Mouse (Mus musculus) hindbrain, embryonic 11.5 days (tissue): ENCODE results near the gene Dmgdh. TPM values are rescaled to one million over a fixed set of nuclear protein-coding genes. Genes with fewer than 3 reads are reported as not detected.

Experiments
- ATAC-seq: fragments of 200-750 bp; cut with Nextera tagmentation; 2 replicates; pipeline ENCODE4 v1.8.0; 2017; ENCODE audit warnings: mild to moderate bottlenecking, moderate TSS enrichment, moderate library complexity; ENCODE audit not compliant: low FRiP score
- DNase-seq: peaks from one replicate; pipeline ENCODE4 v3.0.0-alpha.2; 2015; ENCODE audit warnings: low spot score
- H3K27ac ChIP-seq: fragments of 300-500 bp; sonication (generic); 2 replicates; pipeline ENCODE4 v1.5.1; 2014; ENCODE audit warnings: mild to moderate bottlenecking, low read depth, low read length
- H3K27me3 ChIP-seq: fragments of 300-500 bp; sonication (generic); 2 replicates; pipeline ENCODE4 v1.6.1; 2014; ENCODE audit warnings: mild to moderate bottlenecking, low read length, moderate library complexity, mixed read lengths; ENCODE audit not compliant: control insufficient read depth, insufficient read depth
- H3K36me3 ChIP-seq: fragments of 300-500 bp; sonication (generic); 2 replicates; pipeline ENCODE4 v1.6.1; 2014; ENCODE audit warnings: mild to moderate bottlenecking, low read length, moderate library complexity, mixed read lengths; ENCODE audit not compliant: control insufficient read depth, insufficient read depth
- H3K4me1 ChIP-seq: fragments of 300-500 bp; sonication (generic); replicated peaks from 2 replicates; pipeline ENCODE4 v1.6.1; 2014; ENCODE audit warnings: low read length, mixed read lengths; ENCODE audit not compliant: control insufficient read depth, insufficient read depth
- H3K4me2 ChIP-seq: fragments of 300-500 bp; sonication (generic); replicated peaks from 2 replicates; pipeline ENCODE4 v1.6.1; 2014; ENCODE audit warnings: mild to moderate bottlenecking, low read depth, low read length
- H3K4me3 ChIP-seq: fragments of 300-500 bp; sonication (generic); 2 replicates; pipeline ENCODE4 v1.5.1; 2014; ENCODE audit warnings: low read depth, low read length
- H3K9ac ChIP-seq: fragments of 300-500 bp; sonication (generic); 2 replicates; pipeline ENCODE4 v1.6.1; 2014; ENCODE audit warnings: low read depth, low read length
- H3K9me3 ChIP-seq: fragments of 300-500 bp; sonication (generic); 2 replicates; pipeline ENCODE4 v1.6.1; 2016; ENCODE audit warnings: low read length; ENCODE audit not compliant: control insufficient read depth
- WGBS: fragments of 180-500 bp; shearing (Covaris S2); extraction: QIAGEN DNeasy Blood & Tissue Kit; methylation state at CpG from one replicate; pipeline ENCODE4 v1.1.7; 2014; 5-methylcytosine and 5-hydroxymethylcytosine counted together
- polyA plus RNA-seq: library from polyadenylated mRNA; unstranded; fragments of >200 nt; fragmentation: Nextera tagmentation; extraction: Ambion mirVana; gene quantifications from 2 replicates; pipeline ENCODE4 v1.2.1, GENCODE M21; 2014

Dmgdh gene
- polyA plus RNA-seq, 1 experiment from 2014 or later: 0.17 TPM

DNA sequence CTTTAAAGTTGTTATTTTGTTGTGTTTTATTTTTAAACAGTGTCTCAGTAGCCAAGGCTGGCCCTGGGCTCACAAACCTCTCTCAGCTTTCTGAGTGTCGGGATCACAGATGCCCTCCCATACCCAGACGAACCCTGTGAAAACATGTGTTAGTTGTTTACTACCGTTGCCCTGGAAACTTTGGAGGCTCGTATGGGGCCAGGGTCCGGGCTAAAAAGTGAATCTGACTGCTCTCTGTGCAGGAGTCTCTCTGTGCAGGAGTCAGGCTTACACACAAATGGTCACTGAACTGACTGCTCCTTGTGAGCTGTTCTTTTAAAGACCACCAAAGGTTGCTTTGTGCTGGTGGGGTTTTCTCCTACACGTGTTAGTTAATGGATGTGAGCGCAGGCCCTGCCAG is 42.9 kb downstream of the Dmgdh start:
- no peaks in the 10 kb centered on the region for H3K9me3 ChIP-seq
- H3K27ac ChIP-seq: no peak overlapping the region
- 50% methylated on average over 7 of the region's 7 CpGs for WGBS
- DNase-seq (peak; percentile 13), ATAC-seq (no peak)
- H3K9ac ChIP-seq: no peak overlapping the region
- H3K4me1 ChIP-seq: no peaks in the 10 kb centered on the region
- no peak overlapping the region for H3K4me2 ChIP-seq
- no peak overlapping the region for H3K4me3 ChIP-seq
- no peaks in the 10 kb centered on the region for H3K36me3 ChIP-seq
- H3K27me3 ChIP-seq: no peaks in the 10 kb centered on the region

DNA sequence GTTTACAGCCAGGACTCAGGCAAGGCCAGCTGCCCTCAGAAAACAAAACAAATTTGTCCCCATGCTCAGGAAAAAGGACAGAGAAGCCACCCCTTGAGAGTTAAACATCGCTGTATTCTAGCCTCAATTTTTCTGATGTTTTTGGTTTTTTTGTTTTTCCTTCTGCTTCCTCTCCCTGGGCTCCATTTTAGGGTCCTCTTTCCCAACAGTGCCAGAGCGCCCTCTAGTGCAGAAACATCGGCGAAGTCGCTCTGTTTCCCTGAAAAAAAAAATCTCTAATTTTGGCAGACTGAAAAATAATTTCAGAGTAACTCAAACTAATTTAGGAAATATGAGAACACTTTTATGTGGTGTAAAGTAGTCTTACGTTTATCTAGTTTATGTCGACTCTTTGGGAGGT is 44.7 kb downstream of the Dmgdh start:
- Histone ChIP-seq H3K36me3 (no peaks in the 10 kb centered on the region), H3K9me3 (no peaks in the 10 kb centered on the region), H3K9ac (no peak overlapping the region), H3K4me1 (no peaks in the 10 kb centered on the region), H3K4me2 (no peak overlapping the region), H3K4me3 (no peak overlapping the region), H3K27me3 (no peaks in the 10 kb centered on the region), H3K27ac (no peak overlapping the region)
- ATAC-seq (no peak), DNase-seq (peak; percentile 86)
- 6% methylated on average over 7 of the region's 7 CpGs for WGBS

DNA sequence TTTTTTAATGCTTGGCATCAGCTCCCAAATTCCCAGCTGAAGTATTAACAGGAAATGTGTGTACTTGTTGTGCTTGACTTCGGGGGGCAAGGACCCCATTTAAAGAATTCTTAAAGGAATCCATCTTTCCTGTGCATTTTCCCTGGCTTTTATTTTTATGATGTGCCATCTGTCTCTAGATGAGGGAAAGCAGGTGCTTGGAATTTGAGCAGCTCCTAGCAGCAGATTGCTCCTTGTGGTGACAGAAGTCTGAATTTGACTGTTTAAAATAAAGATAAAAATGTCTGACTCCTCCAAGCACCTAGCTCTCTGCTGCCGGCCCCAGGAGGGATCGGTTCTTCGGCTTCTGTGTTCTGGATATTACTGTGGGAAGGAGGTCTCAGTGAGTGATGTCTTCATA is 47.7 kb downstream of the Dmgdh start:
- ATAC-seq (no peak), DNase-seq (no peak)
- H3K36me3 ChIP-seq: no peaks in the 10 kb centered on the region
- H3K4me3 ChIP-seq: no peak overlapping the region
- no peak overlapping the region for H3K9ac ChIP-seq
- WGBS: 82% methylated on average over 4 of the region's 4 CpGs
- no peaks in the 10 kb centered on the region for H3K9me3 ChIP-seq
- H3K27ac ChIP-seq: no peak overlapping the region
- H3K4me1 ChIP-seq: no peaks in the 10 kb centered on the region
- H3K4me2 ChIP-seq: no peak overlapping the region
- H3K27me3 ChIP-seq: no peaks in the 10 kb centered on the region

DNA sequence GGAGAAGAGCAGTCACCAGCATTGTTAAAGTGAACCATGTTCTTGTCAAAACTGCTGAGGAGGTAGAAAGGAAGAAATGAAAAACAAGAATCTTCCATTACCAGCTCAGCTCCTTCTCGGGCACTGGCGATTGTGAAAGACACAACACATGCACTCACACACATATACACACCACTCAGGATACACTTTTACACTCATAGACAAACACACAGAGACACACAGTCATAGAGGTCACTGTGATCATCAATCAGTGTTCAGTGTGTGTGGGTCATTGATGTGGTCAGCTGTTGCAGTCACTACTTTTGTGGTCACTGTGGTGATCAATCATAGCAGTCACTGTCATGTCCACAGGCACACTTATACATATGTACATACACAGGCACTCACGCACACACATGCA is 49.2 kb downstream of the Dmgdh start:
- Histone ChIP-seq H3K27me3 (no peaks in the 10 kb centered on the region), H3K4me3 (no peak overlapping the region), H3K9ac (no peak overlapping the region), H3K4me1 (no peaks in the 10 kb centered on the region), H3K36me3 (no peaks in the 10 kb centered on the region), H3K9me3 (no peaks in the 10 kb centered on the region), H3K4me2 (no peak overlapping the region), H3K27ac (no peak overlapping the region)
- DNase-seq (no peak), ATAC-seq (no peak)
- 88% methylated on average over 3 of the region's 3 CpGs for WGBS

DNA sequence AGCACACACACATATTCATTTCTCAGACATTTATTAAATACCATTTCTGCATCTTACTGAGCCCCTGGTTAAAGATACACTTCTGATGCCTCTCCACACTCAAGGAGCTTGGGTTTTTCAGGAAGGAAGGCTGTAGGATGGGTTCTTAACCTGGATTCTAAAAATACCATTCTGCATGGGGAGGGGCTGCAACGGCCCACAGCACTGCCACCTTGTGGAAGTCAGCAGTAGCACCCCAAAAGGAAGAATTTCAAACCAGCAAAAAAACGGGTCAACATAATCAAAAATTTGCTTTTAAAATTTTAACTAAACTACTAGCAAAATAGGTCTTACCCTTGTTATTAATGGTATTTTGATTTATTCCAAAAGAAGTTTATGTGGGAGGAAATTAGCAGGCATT is 50.0 kb downstream of the Dmgdh start:
- Histone ChIP-seq H3K36me3 (no peaks in the 10 kb centered on the region), H3K27me3 (no peaks in the 10 kb centered on the region), H3K9me3 (no peaks in the 10 kb centered on the region), H3K4me1 (no peaks in the 10 kb centered on the region), H3K4me2 (no peak overlapping the region), H3K27ac (no peak overlapping the region), H3K9ac (no peak overlapping the region), H3K4me3 (no peak overlapping the region)
- ATAC-seq (no peak), DNase-seq (peak; percentile 35)
- 30% methylated on average over 2 of the region's 2 CpGs for WGBS

DNA sequence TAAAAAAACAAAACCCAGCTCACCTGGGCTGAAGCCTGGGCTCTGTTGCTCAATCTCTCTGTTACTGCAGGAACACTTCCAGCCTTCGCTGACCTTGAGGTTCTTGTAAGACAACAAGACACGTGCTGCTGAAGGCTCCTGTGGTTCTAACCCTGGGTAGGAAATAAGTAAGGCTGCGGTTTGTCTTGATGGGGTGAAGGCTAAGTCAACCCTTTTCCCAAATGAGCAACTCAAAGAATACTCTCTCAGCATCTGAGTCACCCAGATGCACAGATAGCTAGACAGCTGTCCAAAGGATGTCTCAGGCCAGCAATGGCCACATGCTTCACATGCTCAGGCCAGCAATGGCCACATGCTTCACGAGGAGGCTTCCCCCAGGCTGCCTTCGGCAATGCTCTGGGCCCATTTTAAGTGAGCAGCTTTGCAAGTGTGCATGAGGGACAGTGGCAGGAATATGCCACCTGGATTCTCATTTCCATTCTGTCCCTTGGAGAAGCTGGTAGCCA is 61.0 kb downstream of the Dmgdh start:
- no peak for DNase-seq
- ATAC-seq: no peak
- H3K9ac ChIP-seq: no peak overlapping the region
- 89% methylated on average over 5 of the region's 5 CpGs for WGBS
- H3K9me3 ChIP-seq: no peaks in the 10 kb centered on the region
- no peak overlapping the region for H3K4me2 ChIP-seq
- H3K4me3 ChIP-seq: no peak overlapping the region
- no peaks in the 10 kb centered on the region for H3K4me1 ChIP-seq
- no peaks in the 10 kb centered on the region for H3K27me3 ChIP-seq
- H3K27ac ChIP-seq: no peak overlapping the region
- H3K36me3 ChIP-seq: no peaks in the 10 kb centered on the region

DNA sequence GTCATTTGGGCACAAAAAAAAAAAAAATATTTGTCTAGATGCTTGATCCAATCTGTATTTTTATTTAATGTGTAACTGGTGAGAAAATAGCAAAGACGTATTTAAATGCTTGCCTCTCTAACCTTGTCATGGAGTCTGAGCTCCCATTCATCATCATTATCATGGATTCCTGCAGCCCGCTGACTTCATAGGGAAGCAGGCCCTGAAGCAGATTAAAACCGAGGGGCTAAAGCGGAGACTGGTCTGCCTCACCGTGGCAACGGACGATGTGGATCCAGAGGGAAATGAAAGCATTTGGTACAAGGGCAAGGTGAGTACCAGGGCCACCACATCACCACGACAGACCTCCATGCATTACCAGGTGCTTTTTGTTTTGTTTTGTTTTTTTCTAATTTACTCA is 69.9 kb downstream of the Dmgdh start:
- no peaks in the 10 kb centered on the region for H3K27me3 ChIP-seq
- H3K36me3 ChIP-seq: no peaks in the 10 kb centered on the region
- no peak overlapping the region for H3K4me3 ChIP-seq
- H3K4me1 ChIP-seq: no peaks in the 10 kb centered on the region
- DNase-seq: peak; percentile 34
- 43% methylated on average over 8 of the region's 8 CpGs for WGBS
- no peak overlapping the region for H3K27ac ChIP-seq
- H3K9me3 ChIP-seq: no peaks in the 10 kb centered on the region
- no peak overlapping the region for H3K4me2 ChIP-seq
- H3K9ac ChIP-seq: no peak overlapping the region
- ATAC-seq: peak; percentile 57; the same call in 1 of the 2 replicates

DNA sequence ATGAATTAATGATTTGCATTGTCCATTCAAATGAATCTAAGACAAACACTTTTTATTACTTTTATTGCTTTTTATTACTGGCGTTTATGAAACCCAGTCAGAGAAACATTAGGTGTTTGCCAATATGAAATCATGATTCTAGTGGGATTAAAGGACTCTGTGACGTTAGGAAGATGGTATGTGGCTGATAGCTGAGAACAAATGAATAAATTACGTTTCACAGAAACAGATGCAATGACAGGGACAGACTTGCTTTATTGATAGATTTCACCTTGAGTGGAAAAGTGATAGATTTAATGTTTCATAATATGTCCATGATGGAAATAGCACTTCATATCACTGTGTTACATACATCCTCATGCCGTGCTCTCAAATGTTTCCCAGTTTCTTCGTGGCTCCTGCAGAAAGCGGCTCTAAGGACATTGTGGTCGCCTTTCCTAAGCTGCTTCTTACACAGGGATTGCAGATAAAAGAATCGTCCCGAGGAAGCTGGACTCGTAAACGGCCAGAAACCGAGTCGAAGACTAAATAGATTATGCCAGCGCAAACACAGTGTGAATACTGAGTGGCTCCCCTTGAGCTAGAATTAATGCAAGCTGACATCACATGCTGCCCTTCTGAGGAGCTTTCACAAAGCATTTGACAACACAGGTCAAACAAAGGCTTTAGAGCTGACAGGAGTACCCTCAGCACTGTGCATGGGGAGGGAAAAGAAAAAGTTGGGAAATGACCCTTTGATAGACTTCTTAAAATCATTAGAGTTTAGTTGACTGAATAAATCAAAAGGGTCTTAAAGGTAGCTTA is 78.6 kb downstream of the Dmgdh start:
- Histone ChIP-seq H3K9me3 (no peaks in the 10 kb centered on the region), H3K27ac (peak overlapping the region; percentile 60), H3K4me2 (0 out of 2 replicates have a peak overlapping the region, but pooled peaks have one; percentile 7), H3K4me1 (no peaks in the 10 kb centered on the region), H3K27me3 (no peaks in the 10 kb centered on the region), H3K4me3 (no peak overlapping the region), H3K36me3 (no peaks in the 10 kb centered on the region), H3K9ac (no peak overlapping the region)
- ATAC-seq: peak; percentile 90
- 46% methylated on average over 14 of the region's 14 CpGs for WGBS
- peak; percentile 64 for DNase-seq

DNA sequence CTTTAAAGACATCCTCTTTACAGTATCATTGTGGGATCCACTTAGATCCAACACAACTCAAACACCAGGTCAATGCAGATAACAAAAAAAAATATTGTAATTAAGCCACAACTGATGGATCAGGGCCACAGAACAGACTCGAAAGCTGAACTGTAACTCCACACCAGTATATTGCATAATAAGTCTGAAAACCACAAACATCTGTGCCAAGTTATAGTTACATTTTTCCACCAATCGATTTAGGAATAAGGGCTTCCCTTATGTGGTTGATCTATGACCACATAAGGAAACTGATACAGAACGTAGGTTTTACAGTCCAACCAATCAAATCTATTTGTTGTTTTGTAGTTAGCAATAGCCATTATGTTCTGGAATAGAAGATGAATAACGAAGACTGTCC is 80.9 kb downstream of the Dmgdh start:
- no peak overlapping the region for H3K27ac ChIP-seq
- no peak overlapping the region for H3K4me3 ChIP-seq
- DNase-seq (no peak), ATAC-seq (no peak)
- WGBS: 89% methylated on average over 4 of the region's 4 CpGs
- no peak overlapping the region for H3K4me2 ChIP-seq
- H3K36me3 ChIP-seq: no peaks in the 10 kb centered on the region
- no peaks in the 10 kb centered on the region for H3K9me3 ChIP-seq
- H3K4me1 ChIP-seq: no peaks in the 10 kb centered on the region
- no peak overlapping the region for H3K9ac ChIP-seq
- no peaks in the 10 kb centered on the region for H3K27me3 ChIP-seq
